Mouse (Mus musculus): ENCODE data around the gene Olfr972.
"Not testable (repeated sequence)": the region's sequence is repeated elsewhere in the genome, so short reads cannot be mapped to it uniquely, and the experiment has no call there.

GRCm38 (mm10) chr9:39836576-39836975 is 29.6 kb upstream of the Olfr972 start, which contains the start of gene Olfr971:
- not testable (repeated sequence) for TF ChIP-seq CTCF, POLR2A (IDR thresholded peaks at IDR 0.05; ENCODE audit: extremely low read depth, insufficient read depth, low read length)

Measured in cortical plate, adult 2 months (tissue).